In genomic region chr5:113627820-113628437, GRCm38 (mm10) we compare ENCODE assay signal across 8 mouse cellular contexts. TPM values are rescaled to one million over a fixed set of nuclear protein-coding genes. Genes with fewer than 3 reads are reported as not detected.
DNase-seq lines count a peak whose midpoint lies in the region; ATAC-seq and TF ChIP-seq lines count a peak whose summit lies in the region.

No protein-coding gene starts in this region.

- 0 out of 2 replicates have a peak overlapping the region, but pooled peaks have one; percentile 41 for H3K9ac ChIP-seq in embryonic facial prominence, embryonic 13.5 days
- H3K9ac ChIP-seq in heart, embryonic 12.5 days = no peak overlapping the region
- no peak overlapping the region for H3K9ac ChIP-seq in lung, postnatal 0 days (replicated peaks; ENCODE audit: low read depth)
- no peak overlapping the region for H3K9ac ChIP-seq in forebrain, embryonic 13.5 days

- TF ChIP-seq EP300 in lung, postnatal 0 days (IDR thresholded peaks at IDR 0.05) = peak; percentile 56

- H3K4me1 ChIP-seq in embryonic facial prominence, embryonic 13.5 days = peaks cover 37% of the 10 kb centered on the region
- H3K4me1 ChIP-seq in heart, embryonic 12.5 days (replicated peaks) = peaks cover 48% of the 10 kb centered on the region
- peaks cover 11% of the 10 kb centered on the region; the same call in 1 of the 2 replicates for H3K4me1 ChIP-seq in lung, postnatal 0 days (ENCODE audit: insufficient read depth, low read depth, low read length)
- peaks cover 5% of the 10 kb centered on the region for H3K4me1 ChIP-seq in forebrain, embryonic 13.5 days
- H3K4me1 ChIP-seq in kidney, adult 2 months (ENCODE audit: control insufficient read depth, insufficient read depth, low read length) = no peaks in the 10 kb centered on the region

- H3K4me2 ChIP-seq in embryonic facial prominence, embryonic 13.5 days = no peak overlapping the region
- H3K4me2 ChIP-seq in heart, embryonic 12.5 days = no peak overlapping the region
- no peak overlapping the region for H3K4me2 ChIP-seq in lung, postnatal 0 days (replicated peaks; ENCODE audit: low read depth, low read length)
- H3K4me2 ChIP-seq in forebrain, embryonic 13.5 days = no peak overlapping the region

- H3K27ac ChIP-seq in embryonic facial prominence, embryonic 13.5 days = peak overlapping the region; percentile 39; the same call in 1 of the 2 replicates
- no peak overlapping the region for H3K27ac ChIP-seq in heart, embryonic 12.5 days (ENCODE audit: poor library complexity, severe bottlenecking)
- peak overlapping the region; percentile 72 for H3K27ac ChIP-seq in lung, postnatal 0 days (ENCODE audit: low read length)
- H3K27ac ChIP-seq in forebrain, embryonic 13.5 days = no peak overlapping the region
- no peak overlapping the region for H3K27ac ChIP-seq in kidney, adult 2 months (ENCODE audit: insufficient read depth, low read depth, low read length)

- DNase-seq in left cerebral cortex, adult 11 months (ENCODE audit: low spot score) = peak; percentile 43
- no peak for DNase-seq in left cerebral cortex, postnatal 4 days
- DNase-seq in lung, postnatal 0 days (ENCODE audit: low spot score) = peak; percentile 82
- no peak for DNase-seq in kidney, adult 2 months
- DNase-seq in spleen, postnatal 10 days (ENCODE audit: low spot score in 2 of 2) = no peak

- TF ChIP-seq POLR2A in kidney, adult 2 months (IDR thresholded peaks at IDR 0.05; ENCODE audit: low read depth, low read length) = no peak

- H3K36me3 ChIP-seq in embryonic facial prominence, embryonic 13.5 days = no peaks in the 10 kb centered on the region
- H3K36me3 ChIP-seq in heart, embryonic 12.5 days = no peaks in the 10 kb centered on the region
- no peaks in the 10 kb centered on the region for H3K36me3 ChIP-seq in lung, postnatal 0 days (ENCODE audit: insufficient read depth, low read length)
- no peaks in the 10 kb centered on the region for H3K36me3 ChIP-seq in forebrain, embryonic 13.5 days (ENCODE audit: poor library complexity, severe bottlenecking)
- no peaks in the 10 kb centered on the region for H3K36me3 ChIP-seq in kidney, adult 2 months (ENCODE audit: control insufficient read depth, insufficient read depth, low read length)

- H3K4me3 ChIP-seq in embryonic facial prominence, embryonic 13.5 days = no peak overlapping the region
- H3K4me3 ChIP-seq in heart, embryonic 12.5 days = no peak overlapping the region
- H3K4me3 ChIP-seq in lung, postnatal 0 days (ENCODE audit: low read depth, low read length) = no peak overlapping the region
- no peak overlapping the region for H3K4me3 ChIP-seq in forebrain, embryonic 13.5 days
- H3K4me3 ChIP-seq in kidney, adult 2 months (ENCODE audit: insufficient read depth, low read depth, low read length) = no peak overlapping the region

- TF ChIP-seq CTCF in lung, postnatal 0 days (IDR thresholded peaks at IDR 0.05) = no peak
- no peak for TF ChIP-seq CTCF in kidney, adult 2 months (conservative IDR thresholded peaks at IDR 0.05; ENCODE audit: insufficient read depth, insufficient read length, low read depth, low read length)

- intact Hi-C loops in left cerebral cortex, postnatal 4 days (cut with DNase I) = no loop called here

- peak; percentile 28; the same call in 1 of the 2 replicates for ATAC-seq in embryonic facial prominence, embryonic 13.5 days (ENCODE audit: insufficient number of reproducible peaks, insufficient read depth, low FRiP score, low TSS enrichment, low read depth)
- 0 out of 2 replicates have a peak, but pooled peaks have one; percentile 30 for ATAC-seq in heart, embryonic 12.5 days (ENCODE audit: insufficient number of reproducible peaks, low FRiP score)
- peak; percentile 59 for ATAC-seq in lung, postnatal 0 days
- ATAC-seq in forebrain, embryonic 13.5 days = no peak

- 50% methylated on average over 11 of the region's 11 CpGs for WGBS in embryonic facial prominence, embryonic 13.5 days
- WGBS in heart, embryonic 12.5 days = 18% methylated on average over 11 of the region's 11 CpGs
- WGBS in lung, postnatal 0 days = 34% methylated on average over 11 of the region's 11 CpGs
- 65% methylated on average over 11 of the region's 11 CpGs for WGBS in forebrain, embryonic 13.5 days
- 38% methylated on average over 11 of the region's 11 CpGs for WGBS in kidney, adult 2 months

- no peaks in the 10 kb centered on the region for H3K9me3 ChIP-seq in embryonic facial prominence, embryonic 13.5 days
- peaks cover 6% of the 10 kb centered on the region; the same call in 1 of the 2 replicates for H3K9me3 ChIP-seq in heart, embryonic 12.5 days (replicated peaks)
- H3K9me3 ChIP-seq in lung, postnatal 0 days (ENCODE audit: low read length) = no peaks in the 10 kb centered on the region
- no peaks in the 10 kb centered on the region for H3K9me3 ChIP-seq in forebrain, embryonic 13.5 days (replicated peaks)

- H3K27me3 ChIP-seq in embryonic facial prominence, embryonic 13.5 days = no peaks in the 10 kb centered on the region
- H3K27me3 ChIP-seq in heart, embryonic 12.5 days (replicated peaks) = peaks cover 24% of the 10 kb centered on the region
- no peaks in the 10 kb centered on the region for H3K27me3 ChIP-seq in lung, postnatal 0 days (replicated peaks; ENCODE audit: insufficient read depth, low read length)
- no peaks in the 10 kb centered on the region for H3K27me3 ChIP-seq in forebrain, embryonic 13.5 days
- no peaks in the 10 kb centered on the region for H3K27me3 ChIP-seq in kidney, adult 2 months (replicated peaks; ENCODE audit: control insufficient read depth, insufficient read depth, low read length)

RNA-seq across cellular contexts. Expression of gene Cmklr1, which starts 22.3 kb away (rescaled TPM):
- 1 to 10 TPM; 2.7 to 2.9 TPM for total RNA-seq in left cerebral cortex, postnatal 4 days (2021)
- 4.5 and 5.3 TPM in 2 replicates for polyA plus RNA-seq in embryonic facial prominence, embryonic 13.5 days (2015; fragmentation: Nextera tagmentation; extraction: Ambion mirVana)
- 1.4 and 1.8 TPM in 2 replicates for polyA plus RNA-seq in heart, embryonic 12.5 days (2016; fragmentation: Nextera tagmentation; extraction: Ambion mirVana)
- polyA plus RNA-seq in lung, postnatal 0 days (2015; fragmentation: Nextera tagmentation; extraction: Ambion mirVana) = 53.4 and 63.8 TPM in 2 replicates
- polyA plus RNA-seq in forebrain, embryonic 13.5 days (2015; fragmentation: Nextera tagmentation; extraction: Ambion mirVana) = 1.1 and 1.3 TPM in 2 replicates
- 18.2 and 19.4 TPM in 2 replicates for polyA plus RNA-seq in kidney, adult 2 months (2012; rRNA removed)

Comparison
In these comparisons a context has a peak if more than half of its experiments do, and no peak if none do; other contexts are left out.
1. DNase-seq: peak in left cerebral cortex, adult 11 months (single experiment) and lung, postnatal 0 days (single experiment); none in left cerebral cortex, postnatal 4 days (single experiment), kidney, adult 2 months (single experiment) and spleen, postnatal 10 days (0 of 2).
2. H3K27ac ChIP-seq: peak in embryonic facial prominence, embryonic 13.5 days (single experiment) and lung, postnatal 0 days (single experiment); none in heart, embryonic 12.5 days (single experiment), forebrain, embryonic 13.5 days (single experiment) and kidney, adult 2 months (single experiment).